Mouse (Mus musculus): Measurements from ENCODE around the gene Tnfaip8l1. TPM values are rescaled to one million over a fixed set of nuclear protein-coding genes. Genes with fewer than 3 reads are reported as not detected.

The Tnfaip8l1 gene
- total RNA-seq, 2 experiments from 2014 or later, result 8.3 to 9.8 TPM

- intact Hi-C loops (cut with DNase I), result loop anchor here (5.0 kb wide), 1 partner anchor 118 kb away; no protein-coding TSS in a partner anchor
- DNase-seq (ENCODE audit: low spot score in 2 of 2), result peak in 1 of 2 experiments; percentile 59
Measured at GRCm38 (mm10) chr17:56134463-56134971, 27.8 kb upstream of the Tnfaip8l1 start.

- DNase-seq (ENCODE audit: low spot score in 2 of 2), result no peak
- intact Hi-C loops (cut with DNase I), result no loop called here
Measured at GRCm38 (mm10) chr17:56136558-56136957, 25.7 kb upstream of the Tnfaip8l1 start.

- DNase-seq (ENCODE audit: low spot score in 2 of 2), result no peak
- intact Hi-C loops (cut with DNase I), result no loop called here
Measured at GRCm38 (mm10) chr17:56137839-56138613, 24.3 kb upstream of the Tnfaip8l1 start.

- intact Hi-C loops (cut with DNase I), result no loop called here
- DNase-seq (ENCODE audit: low spot score in 2 of 2), result peak in 1 of 2 experiments; percentile 53
Measured at GRCm38 (mm10) chr17:56139355-56139754, 22.9 kb upstream of the Tnfaip8l1 start.

- intact Hi-C loops (cut with DNase I), result no loop called here
- peak; percentile 66 to 84 for DNase-seq (ENCODE audit: low spot score in 2 of 2)
Measured at GRCm38 (mm10) chr17:56139858-56140595, 22.2 kb upstream of the Tnfaip8l1 start, which contains the start of gene Sema6b. TSS of gene Sema6b (minus strand) at chr17:56140343.

GRCm38 (mm10) chr17:56141702-56142605 is 20.3 kb upstream of the Tnfaip8l1 start:
- intact Hi-C loops (cut with DNase I), result no loop called here
- peak in 1 of 2 experiments; percentile 74 for DNase-seq (ENCODE audit: low spot score in 2 of 2)

GRCm38 (mm10) chr17:56144546-56144945 is 17.7 kb upstream of the Tnfaip8l1 start:
- intact Hi-C loops (cut with DNase I), result no loop called here
- no peak for DNase-seq (ENCODE audit: low spot score in 2 of 2)

- intact Hi-C loops (cut with DNase I), result no loop called here
- no peak for DNase-seq (ENCODE audit: low spot score in 2 of 2)
Measured at GRCm38 (mm10) chr17:56146131-56146530, 16.1 kb upstream of the Tnfaip8l1 start.

GRCm38 (mm10) chr17:56147420-56147819 is 14.9 kb upstream of the Tnfaip8l1 start:
- no peak for DNase-seq (ENCODE audit: low spot score in 2 of 2)
- intact Hi-C loops (cut with DNase I), result no loop called here

GRCm38 (mm10) chr17:56148280-56148679 is 14.0 kb upstream of the Tnfaip8l1 start:
- intact Hi-C loops (cut with DNase I), result no loop called here

GRCm38 (mm10) chr17:56148790-56149618 is 13.3 kb upstream of the Tnfaip8l1 start:
- intact Hi-C loops (cut with DNase I), result no loop called here
- no peak for DNase-seq (ENCODE audit: low spot score in 2 of 2)

More at GRCm38 (mm10) chr17:56148280-56148679, 14.0 kb upstream of the Tnfaip8l1 start:
- no peak for DNase-seq (ENCODE audit: low spot score in 2 of 2)

GRCm38 (mm10) chr17:56149897-56150296 is 12.4 kb upstream of the Tnfaip8l1 start:
- DNase-seq (ENCODE audit: low spot score in 2 of 2), result no peak
- intact Hi-C loops (cut with DNase I), result no loop called here

GRCm38 (mm10) chr17:56153643-56154042 is 8.6 kb upstream of the Tnfaip8l1 start:
- no peak for DNase-seq (ENCODE audit: low spot score in 2 of 2)
- intact Hi-C loops (cut with DNase I), result no loop called here

GRCm38 (mm10) chr17:56159729-56160128 is 2.5 kb upstream of the Tnfaip8l1 start:
- intact Hi-C loops (cut with DNase I), result loop anchor here (2.0 kb wide), 1 partner anchor 27 kb away; no protein-coding TSS in a partner anchor

GRCm38 (mm10) chr17:56163523-56164102 is 1.3 kb downstream of the Tnfaip8l1 start:
- DNase-seq (ENCODE audit: low spot score in 2 of 2), result no peak
- intact Hi-C loops (cut with DNase I), result no loop called here

More at GRCm38 (mm10) chr17:56159729-56160128, 2.5 kb upstream of the Tnfaip8l1 start:
- DNase-seq (ENCODE audit: low spot score in 2 of 2), result peak in 1 of 2 experiments; percentile 65

GRCm38 (mm10) chr17:56164510-56164909 is 2.2 kb downstream of the Tnfaip8l1 start:
- DNase-seq (ENCODE audit: low spot score in 2 of 2), result no peak
- intact Hi-C loops (cut with DNase I), result no loop called here

GRCm38 (mm10) chr17:56165671-56166070 is 3.4 kb downstream of the Tnfaip8l1 start:
- no peak for DNase-seq (ENCODE audit: low spot score in 2 of 2)
- intact Hi-C loops (cut with DNase I), result no loop called here

- intact Hi-C loops (cut with DNase I), result no loop called here
- no peak for DNase-seq (ENCODE audit: low spot score in 2 of 2)
Measured at GRCm38 (mm10) chr17:56169830-56170229, 7.6 kb downstream of the Tnfaip8l1 start.
